Mouse (Mus musculus) adrenal gland, postnatal 36 days (tissue): ENCODE results near the gene Ifitm10. TPM values are rescaled to one million over a fixed set of nuclear protein-coding genes. Genes with fewer than 3 reads are reported as not detected.
A peak's percentile ranks its signal among the peaks of the same experiment; 100 is the strongest.
"Not testable (repeated sequence)": the region's sequence is repeated elsewhere in the genome, so short reads cannot be mapped to it uniquely, and the experiment has no call there.

ENCODE experiments used
- DNase-seq, 2 experiments: peaks; one replicate each; pipeline ENCODE4 v3.0.0; 2021; ENCODE audit warnings: mixed read lengths in 1 of 2
- total RNA-seq, 2 experiments: library from RNA; stranded (reverse); gene quantifications; 2 replicates each; pipeline ENCODE4 v1.2.3; 2021

Gene Ifitm10
- total RNA-seq, 2 experiments from 2014 or later, result 3.0 to 4.4 TPM

DNA sequence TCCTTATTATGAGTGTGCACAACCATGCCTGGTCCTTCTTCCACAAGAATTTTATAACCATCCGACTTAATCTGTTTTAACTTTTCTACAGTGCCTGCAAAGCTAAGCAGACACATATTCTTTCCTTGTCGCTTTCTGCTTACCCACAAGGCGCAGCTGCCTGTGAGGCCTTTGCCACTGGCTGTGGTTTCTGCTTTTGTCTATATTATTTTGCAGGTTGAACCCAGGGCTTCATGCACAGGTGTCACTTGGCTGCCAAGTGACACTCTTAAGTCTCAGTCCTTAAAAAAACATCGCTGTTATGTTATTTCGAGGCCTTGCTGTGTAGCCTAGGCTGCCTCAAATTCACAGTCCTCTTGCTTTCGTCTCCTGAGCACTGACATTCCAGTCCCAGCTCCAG lies 50.9 kb downstream of the Ifitm10 start:
- DNase-seq, result no peak

DNA sequence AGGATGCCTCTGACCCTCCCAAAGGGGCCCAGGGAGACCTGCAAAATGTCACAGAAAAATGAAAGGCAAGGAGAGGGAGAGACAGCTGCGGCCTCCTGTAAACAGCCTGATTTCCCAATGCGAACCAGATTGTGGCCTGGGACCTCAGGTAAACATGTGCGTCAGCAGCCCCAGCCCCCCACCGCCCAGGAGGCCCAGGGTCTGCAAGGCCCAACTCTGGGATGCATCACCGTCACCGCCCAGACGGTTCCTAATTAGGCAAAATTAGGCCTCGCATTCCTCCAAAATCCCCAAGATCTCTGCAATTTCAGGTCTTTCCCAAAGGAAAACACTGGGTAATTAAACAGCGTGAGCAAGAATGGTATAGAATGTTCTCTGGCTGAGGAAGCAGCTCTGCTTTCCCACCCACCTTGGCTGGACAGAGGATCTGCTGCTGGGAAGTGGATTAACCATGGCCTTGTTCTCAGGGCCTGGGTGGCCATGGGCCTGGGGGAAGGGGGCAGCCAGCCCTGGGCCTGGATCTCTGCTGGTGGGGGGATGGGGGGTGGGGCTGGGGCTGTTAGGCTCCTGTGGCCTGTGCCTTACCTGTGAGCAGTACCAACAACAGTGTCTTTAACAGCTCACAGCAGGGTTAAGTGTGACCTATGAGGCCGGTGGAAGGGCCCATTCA lies 51.8 kb downstream of the Ifitm10 start:
- not testable (repeated sequence) for DNase-seq

DNA sequence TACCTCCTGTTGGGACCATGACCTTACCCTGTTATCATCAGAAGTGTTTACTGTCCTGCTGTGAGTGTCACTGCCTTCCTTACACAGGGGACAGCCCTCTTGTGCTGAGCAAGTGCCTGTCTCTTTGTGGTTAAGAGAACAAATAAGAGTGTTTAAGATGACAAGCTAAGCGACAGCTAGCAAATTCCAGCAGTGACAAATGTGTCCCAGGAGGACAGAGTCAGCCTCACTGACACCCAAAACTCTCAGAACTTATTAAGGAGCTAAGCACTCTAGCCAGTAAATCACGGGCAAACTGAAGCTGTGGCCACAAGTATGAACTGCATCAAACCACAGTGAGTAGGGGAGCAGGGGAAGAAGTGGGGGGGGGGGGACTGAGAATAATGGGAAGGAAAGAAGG lies 52.6 kb downstream of the Ifitm10 start:
- no peak for DNase-seq

GRCm38 (mm10) chr7:142319124-142319523 lies 54.4 kb downstream of the Ifitm10 start:
- no peak for DNase-seq

DNA sequence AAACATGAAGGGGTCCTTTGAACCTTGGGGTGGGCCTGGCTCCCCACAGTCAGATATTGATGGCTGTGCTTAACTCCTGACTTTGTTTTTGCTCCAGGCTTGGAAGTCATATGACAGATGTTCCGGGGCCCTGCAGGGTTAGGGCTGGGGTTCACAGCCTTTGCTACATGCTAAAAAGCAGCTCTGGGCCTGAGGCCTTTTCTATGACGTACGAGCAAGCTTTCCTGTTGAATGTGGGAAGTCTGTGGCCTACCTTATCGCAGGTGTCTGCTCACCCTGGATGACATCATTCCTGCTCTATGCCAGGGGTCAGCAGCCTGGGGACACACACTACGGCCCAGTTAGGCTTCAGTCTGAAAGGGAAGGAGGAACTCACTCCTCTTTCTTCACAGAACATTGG lies 56.3 kb downstream of the Ifitm10 start:
- no peak for DNase-seq

DNA sequence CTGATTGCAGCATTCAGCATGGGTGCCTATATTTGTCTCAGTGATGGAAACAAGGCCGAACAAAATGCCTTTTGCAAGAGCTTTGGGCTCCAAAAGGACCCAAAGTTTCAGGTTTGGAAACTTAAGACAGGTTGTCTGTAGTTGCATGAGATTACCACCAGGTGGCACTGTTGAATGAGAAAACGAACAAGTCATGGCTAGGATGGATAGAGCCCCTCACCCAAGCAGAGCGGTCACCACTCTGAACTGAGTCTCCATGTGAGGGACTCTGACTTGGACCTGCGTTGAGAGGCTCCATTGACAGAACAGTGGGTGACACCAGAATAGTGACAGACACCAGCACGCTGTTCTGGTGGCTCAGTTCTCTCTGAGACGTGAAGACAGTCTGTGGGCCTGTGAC lies 57.0 kb downstream of the Ifitm10 start:
- no peak for DNase-seq

DNA sequence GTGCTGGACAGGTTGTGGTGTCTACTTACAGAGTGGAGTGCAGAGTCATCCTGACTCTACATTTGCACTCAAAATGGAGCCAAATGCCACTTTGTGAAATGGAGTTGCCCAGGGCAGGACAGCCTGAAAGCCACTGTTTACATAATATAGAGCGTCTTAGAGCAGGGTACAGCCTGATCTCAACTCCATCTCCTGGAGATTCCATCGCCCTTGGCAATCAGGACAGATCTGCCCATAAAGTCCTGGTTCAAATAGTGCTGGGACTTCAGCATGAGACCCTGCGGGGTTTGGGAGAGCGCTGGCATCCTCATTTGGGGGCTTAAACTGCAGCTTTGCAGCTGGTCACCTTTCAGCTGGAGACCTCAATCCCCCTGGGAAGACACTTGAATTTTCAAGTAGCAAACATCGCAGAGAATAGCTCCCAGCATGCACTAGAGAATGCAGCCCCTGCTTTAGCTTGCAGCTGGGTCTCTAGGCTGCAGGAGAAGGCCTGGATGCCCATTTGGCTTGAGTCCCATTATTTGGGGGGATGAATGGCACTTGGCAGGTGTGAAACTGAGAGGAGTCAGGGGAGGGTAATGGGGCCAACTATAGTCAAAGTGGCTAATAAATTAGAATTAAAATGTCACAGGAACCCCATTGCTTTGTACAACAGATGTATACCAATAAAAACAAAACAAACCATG lies 58.8 kb downstream of the Ifitm10 start:
- DNase-seq, result no peak

DNA sequence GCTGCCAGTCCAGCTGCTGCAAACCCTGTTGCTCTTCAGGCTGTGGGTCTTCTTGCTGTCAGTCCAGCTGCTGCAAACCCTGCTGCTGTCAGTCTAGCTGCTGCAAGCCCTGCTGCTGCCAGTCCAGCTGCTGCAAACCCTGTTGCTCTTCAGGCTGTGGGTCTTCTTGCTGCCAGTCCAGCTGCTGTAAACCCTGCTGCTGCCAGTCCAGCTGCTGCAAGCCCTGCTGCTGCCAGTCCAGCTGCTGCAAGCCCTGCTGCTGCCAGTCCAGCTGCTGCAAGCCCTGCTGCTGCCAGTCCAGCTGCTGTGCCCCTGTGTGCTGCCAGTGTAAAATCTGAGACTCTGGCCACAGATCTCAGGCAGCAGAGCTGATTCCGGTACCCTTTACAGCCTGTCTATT lies 69.6 kb downstream of the Ifitm10 start:
- DNase-seq, result not testable (repeated sequence)

- no peak for DNase-seq
Observed at GRCm38 (mm10) chr7:142303249-142303648, 70.3 kb downstream of the Ifitm10 start, which contains the start of gene Krtap5-4. TSS of gene Krtap5-4 (plus strand) at chr7:142303549.

- not testable (repeated sequence) for DNase-seq
Observed at GRCm38 (mm10) chr7:142297018-142297417, 76.5 kb downstream of the Ifitm10 start, which contains the start of gene Krtap5-1. TSS of gene Krtap5-1 (minus strand) at chr7:142297118.

- not testable (repeated sequence) for DNase-seq
Observed at GRCm38 (mm10) chr7:142296108-142296507, 77.4 kb downstream of the Ifitm10 start.

- no peak for DNase-seq
Observed at GRCm38 (mm10) chr7:142295418-142295817, 78.1 kb downstream of the Ifitm10 start.

DNA sequence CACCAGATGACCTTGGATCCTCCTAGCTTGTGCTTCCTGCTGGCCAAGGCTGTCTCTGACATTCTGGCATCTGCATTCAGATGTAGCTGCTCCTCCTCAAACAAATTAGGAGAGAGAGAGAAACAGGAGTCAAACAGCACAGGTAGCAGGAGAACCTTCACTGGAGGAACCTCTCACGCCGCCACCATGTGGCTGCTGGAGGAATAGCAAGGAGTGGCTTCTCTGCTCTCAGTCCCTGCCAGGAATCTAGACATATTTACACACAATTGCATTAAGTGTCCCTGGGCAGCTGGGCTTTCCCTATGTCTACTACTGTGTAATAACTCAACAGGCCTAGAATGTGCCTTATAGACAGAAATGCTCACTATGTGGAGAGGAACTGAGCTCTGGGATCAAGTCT lies 79.7 kb downstream of the Ifitm10 start:
- DNase-seq, result peak in 1 of 2 experiments; percentile 38

DNA sequence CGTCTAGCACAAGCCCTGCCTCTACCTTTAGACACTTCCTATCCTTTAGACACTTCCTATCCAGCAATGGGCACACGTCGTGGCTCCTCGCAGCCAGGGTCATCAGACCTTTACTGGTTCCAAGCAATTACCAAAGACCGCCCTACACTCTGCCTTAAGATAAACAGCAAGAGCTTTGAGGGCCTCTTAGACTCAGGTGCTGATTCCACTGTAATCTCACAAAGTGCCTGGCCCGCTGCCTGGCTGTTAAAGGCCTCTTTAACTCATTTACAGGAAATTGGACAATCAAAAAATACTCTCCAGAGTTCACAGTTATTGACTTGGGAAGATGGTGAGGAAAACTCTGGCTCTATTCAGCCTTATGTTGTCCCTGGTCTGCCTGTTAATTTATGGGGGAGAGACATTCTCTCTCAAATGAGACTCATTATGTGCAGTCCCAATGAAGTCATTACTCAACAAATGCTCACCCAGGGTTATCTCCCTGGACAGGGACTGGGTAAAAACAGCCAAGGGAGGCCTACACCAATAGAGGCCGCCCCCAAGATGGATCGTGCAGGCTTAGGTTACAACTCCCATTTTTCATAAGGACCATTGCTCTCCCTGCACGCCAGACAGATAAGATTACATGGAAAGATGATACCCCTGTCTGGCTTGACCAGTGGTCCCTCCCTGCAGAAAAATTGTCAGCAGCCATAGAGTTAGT lies 87.5 kb downstream of the Ifitm10 start:
- not testable (repeated sequence) for DNase-seq

- peak; percentile 61 to 64 for DNase-seq
Observed at GRCm38 (mm10) chr7:142285130-142285835, 88.3 kb downstream of the Ifitm10 start.

DNA sequence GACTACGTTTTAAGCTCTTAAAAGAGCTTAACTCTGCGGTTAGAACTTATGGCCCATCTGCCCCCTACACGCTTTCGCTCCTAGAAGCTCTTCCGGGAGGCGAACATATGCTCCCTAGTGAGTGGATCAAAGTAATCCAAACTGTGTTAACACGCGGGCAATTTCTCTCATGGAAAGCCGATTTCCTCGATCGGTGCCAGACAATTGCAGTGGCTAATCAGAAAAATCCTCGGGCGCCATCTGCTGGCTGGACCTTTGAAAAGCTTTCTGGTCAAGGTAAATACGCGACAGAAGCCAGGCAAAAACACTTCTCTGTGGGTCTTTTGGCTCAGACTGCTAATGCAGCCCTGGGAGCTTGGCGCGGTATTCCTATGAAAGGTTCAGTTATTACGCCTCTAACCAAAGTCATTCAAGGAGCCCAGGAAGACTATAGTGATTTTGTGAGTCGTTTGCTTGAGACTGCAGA lies 88.9 kb downstream of the Ifitm10 start:
- DNase-seq, result peak; percentile 93 to 94

- DNase-seq, result peak; percentile 67 to 75
Observed at GRCm38 (mm10) chr7:142284023-142284591, 89.4 kb downstream of the Ifitm10 start.

GRCm38 (mm10) chr7:142282847-142283246 lies 90.7 kb downstream of the Ifitm10 start:
- DNase-seq, result peak; percentile 18

DNA sequence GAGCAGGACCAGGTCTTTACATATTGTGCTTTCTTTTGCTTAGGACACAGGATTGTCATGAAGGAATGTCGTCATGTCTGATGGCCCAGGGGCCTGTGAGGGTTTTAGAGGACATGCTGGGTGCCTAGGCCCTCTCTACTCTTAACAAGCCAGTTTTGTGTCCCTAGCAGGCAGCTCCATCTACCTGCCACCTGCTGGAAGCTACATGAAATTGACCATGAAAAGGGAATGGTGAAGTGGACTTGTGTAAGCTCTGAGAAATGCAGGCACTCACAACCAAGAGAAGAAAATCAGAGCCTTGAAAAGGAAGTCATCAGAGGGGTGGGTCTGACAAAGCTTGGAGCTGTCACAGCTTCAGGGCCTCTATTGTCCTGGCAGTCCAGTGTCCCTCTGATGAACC lies 94.3 kb downstream of the Ifitm10 start:
- DNase-seq, result not testable (repeated sequence)

DNA sequence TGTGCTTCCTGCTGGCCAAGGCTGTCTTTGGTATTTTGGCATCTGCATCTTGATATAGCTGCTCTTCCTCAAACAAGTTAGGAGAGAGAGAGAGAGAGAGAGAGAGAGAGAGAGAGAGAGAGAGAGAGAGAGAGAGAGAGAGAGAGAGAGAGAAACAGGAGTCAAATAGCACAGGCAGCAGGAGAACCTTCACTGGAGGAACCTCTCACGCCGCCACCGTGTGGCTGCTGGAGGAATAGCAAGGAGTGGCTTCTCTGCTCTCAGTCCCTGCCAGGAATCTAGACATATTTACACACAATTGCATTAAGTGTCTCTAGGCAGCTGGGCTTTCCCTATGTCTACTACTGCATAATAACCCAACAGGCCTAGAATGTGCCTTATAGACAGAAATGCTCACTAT lies 95.4 kb downstream of the Ifitm10 start:
- peak; percentile 73 to 86 for DNase-seq
